Mouse (Mus musculus): ENCODE measurements around the gene Nmt1. TPM values are rescaled to one million over a fixed set of nuclear protein-coding genes. Genes with fewer than 3 reads are reported as not detected.
A peak's percentile ranks its signal among the peaks of the same experiment; 100 is the strongest.

Gene Nmt1
- polyA plus RNA-seq, 1 experiment from 2014 or later = 60.0 TPM

- DNase-seq (ENCODE audit: low spot score) = no peak
- 90% methylated on average over 10 of the region's 10 CpGs for WGBS
- H3K36me3 ChIP-seq (ENCODE audit: control insufficient read depth, insufficient read depth, low read length) = peaks cover 62% of the 10 kb centered on the region
These were observed 42.4 kb downstream of the Nmt1 start for GRCm38 (mm10) chr11:103070322-103070880.

DNA sequence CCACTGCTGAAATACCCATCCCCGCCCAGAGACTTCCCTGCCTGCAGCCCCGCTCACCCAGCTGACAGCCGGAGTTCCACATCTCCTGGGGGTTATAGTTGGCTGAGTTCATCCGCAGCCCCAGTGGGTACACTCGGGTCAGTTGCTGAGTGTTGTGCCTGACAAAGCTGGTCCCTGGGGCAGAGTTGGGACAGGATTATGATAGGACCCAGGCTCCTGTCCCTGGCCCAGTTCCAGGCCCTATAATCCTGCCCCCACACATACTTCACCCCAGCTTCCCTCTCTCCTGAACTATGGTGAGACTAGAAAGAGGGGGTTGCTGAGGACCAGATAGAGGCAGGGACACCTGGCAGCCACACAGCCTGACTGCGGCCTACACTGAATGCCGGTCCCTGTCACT is 45.7 kb downstream of the Nmt1 start:
- Histone ChIP-seq H3K4me3 (ENCODE audit: low read depth, low read length) (no peak overlapping the region), H3K27me3 (replicated peaks; ENCODE audit: control insufficient read depth, insufficient read depth, low read length) (no peaks in the 10 kb centered on the region), H3K27ac (replicated peaks; ENCODE audit: low read depth, low read length) (no peak overlapping the region), H3K4me1 (ENCODE audit: control insufficient read depth, insufficient read depth, low read length) (no peaks in the 10 kb centered on the region), H3K9me3 (ENCODE audit: control insufficient read depth, low read length) (no peaks in the 10 kb centered on the region), H3K9ac (ENCODE audit: low read depth, low read length) (no peak overlapping the region), H3K4me2 (ENCODE audit: low read depth, low read length) (no peak overlapping the region), H3K36me3 (ENCODE audit: control insufficient read depth, insufficient read depth, low read length) (peaks cover 30% of the 10 kb centered on the region)
- no peak for DNase-seq (ENCODE audit: low spot score)
- ATAC-seq (ENCODE audit: low read depth) = no peak
- WGBS = 90% methylated on average over 7 of the region's 7 CpGs

More at GRCm38 (mm10) chr11:103070322-103070880, 42.4 kb downstream of the Nmt1 start:
- H3K9ac ChIP-seq (ENCODE audit: low read depth, low read length) = no peak overlapping the region
- no peaks in the 10 kb centered on the region for H3K9me3 ChIP-seq (ENCODE audit: control insufficient read depth, low read length)
- ATAC-seq (ENCODE audit: low read depth) = no peak
- H3K4me2 ChIP-seq (ENCODE audit: low read depth, low read length) = no peak overlapping the region
- H3K27me3 ChIP-seq (replicated peaks; ENCODE audit: control insufficient read depth, insufficient read depth, low read length) = no peaks in the 10 kb centered on the region
- no peak overlapping the region for H3K4me3 ChIP-seq (ENCODE audit: low read depth, low read length)
- no peak overlapping the region for H3K27ac ChIP-seq (replicated peaks; ENCODE audit: low read depth, low read length)
- H3K4me1 ChIP-seq (ENCODE audit: control insufficient read depth, insufficient read depth, low read length) = no peaks in the 10 kb centered on the region; the same call in 1 of the 2 replicates

- no peaks in the 10 kb centered on the region for H3K27me3 ChIP-seq (replicated peaks; ENCODE audit: control insufficient read depth, insufficient read depth, low read length)
- H3K4me2 ChIP-seq (ENCODE audit: low read depth, low read length) = no peak overlapping the region
- ATAC-seq (ENCODE audit: low read depth) = no peak
These were observed 46.2 kb downstream of the Nmt1 start for GRCm38 (mm10) chr11:103074121-103074650.

DNA sequence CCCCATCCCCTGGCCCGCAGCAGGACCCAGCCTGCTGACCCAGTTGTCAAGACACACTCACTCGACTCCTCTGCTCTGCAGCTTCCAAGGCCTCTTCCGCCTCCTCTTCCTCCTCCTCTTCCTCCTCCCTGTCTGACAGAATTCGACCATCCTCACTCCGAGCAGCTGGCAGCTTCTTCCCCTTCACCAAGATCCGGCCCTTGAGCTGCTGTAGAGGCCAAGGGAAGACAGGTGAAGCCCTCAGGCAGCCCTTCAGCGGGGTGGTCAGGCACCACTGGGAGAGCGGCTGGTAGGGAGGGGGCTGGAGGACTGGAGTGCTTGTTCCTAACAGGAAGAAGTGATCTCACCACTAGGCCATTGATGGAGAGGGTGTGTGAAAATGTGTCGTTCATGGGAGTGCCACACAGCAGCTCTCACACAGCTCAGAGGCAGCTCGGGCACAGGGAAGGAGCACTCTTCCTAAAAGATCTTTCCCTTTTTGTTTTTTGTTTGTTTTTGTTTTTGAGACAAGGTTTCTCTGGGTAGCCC is 46.9 kb downstream of the Nmt1 start:
- ATAC-seq (ENCODE audit: low read depth) = no peak
- H3K9ac ChIP-seq (ENCODE audit: low read depth, low read length) = 0 out of 2 replicates have a peak overlapping the region, but pooled peaks have one; percentile 1
- H3K36me3 ChIP-seq (ENCODE audit: control insufficient read depth, insufficient read depth, low read length) = peaks cover 18% of the 10 kb centered on the region
- H3K4me2 ChIP-seq (ENCODE audit: low read depth, low read length) = no peak overlapping the region
- 20% methylated on average over 9 of the region's 10 CpGs for WGBS
- H3K4me1 ChIP-seq (ENCODE audit: control insufficient read depth, insufficient read depth, low read length) = no peaks in the 10 kb centered on the region
- no peak overlapping the region for H3K4me3 ChIP-seq (ENCODE audit: low read depth, low read length)
- DNase-seq (ENCODE audit: low spot score) = no peak
- no peak overlapping the region for H3K27ac ChIP-seq (replicated peaks; ENCODE audit: low read depth, low read length)
- no peaks in the 10 kb centered on the region for H3K9me3 ChIP-seq (ENCODE audit: control insufficient read depth, low read length)
- peaks cover 4% of the 10 kb centered on the region for H3K27me3 ChIP-seq (replicated peaks; ENCODE audit: control insufficient read depth, insufficient read depth, low read length)

More at GRCm38 (mm10) chr11:103074121-103074650, 46.2 kb downstream of the Nmt1 start:
- Histone ChIP-seq H3K9ac (ENCODE audit: low read depth, low read length) (0 out of 2 replicates have a peak overlapping the region, but pooled peaks have one; percentile 1), H3K36me3 (ENCODE audit: control insufficient read depth, insufficient read depth, low read length) (peaks cover 24% of the 10 kb centered on the region), H3K4me3 (ENCODE audit: low read depth, low read length) (no peak overlapping the region), H3K9me3 (ENCODE audit: control insufficient read depth, low read length) (no peaks in the 10 kb centered on the region), H3K27ac (replicated peaks; ENCODE audit: low read depth, low read length) (no peak overlapping the region), H3K4me1 (ENCODE audit: control insufficient read depth, insufficient read depth, low read length) (no peaks in the 10 kb centered on the region)
- 58% methylated on average over 10 of the region's 10 CpGs for whole genome bisulfite sequencing
- no peak for DNase-seq (ENCODE audit: low spot score)

- Histone ChIP-seq H3K4me2 (ENCODE audit: low read depth, low read length) (no peak overlapping the region), H3K27me3 (replicated peaks; ENCODE audit: control insufficient read depth, insufficient read depth, low read length) (peaks cover 16% of the 10 kb centered on the region)
- WGBS = 91% methylated on average over 7 of the region's 7 CpGs
These were observed 48.0 kb downstream of the Nmt1 start for GRCm38 (mm10) chr11:103076010-103076409.

DNA sequence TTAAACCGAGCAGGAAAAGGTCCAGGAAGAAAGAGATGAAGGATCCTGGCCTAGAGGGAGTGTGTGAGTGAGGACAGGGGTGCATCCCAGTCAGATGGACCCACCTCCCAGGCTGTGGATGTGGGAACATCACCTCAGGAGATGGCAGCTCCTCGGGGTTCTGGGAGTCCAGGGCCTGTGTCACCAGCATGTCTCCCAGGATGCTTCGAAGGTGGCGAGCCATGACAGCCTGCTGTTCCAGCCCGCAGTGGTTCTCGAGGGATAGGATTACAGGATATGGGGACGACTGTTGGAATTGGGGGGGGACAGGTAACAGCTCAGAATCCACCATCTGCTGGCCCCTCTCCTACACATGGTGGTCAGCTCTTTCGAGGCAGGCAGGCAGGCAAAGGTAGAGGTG is 48.6 kb downstream of the Nmt1 start:
- H3K9ac ChIP-seq (ENCODE audit: low read depth, low read length) = no peak overlapping the region
- H3K4me3 ChIP-seq (ENCODE audit: low read depth, low read length) = no peak overlapping the region
- no peaks in the 10 kb centered on the region for H3K9me3 ChIP-seq (ENCODE audit: control insufficient read depth, low read length)
- peaks cover 8% of the 10 kb centered on the region for H3K4me1 ChIP-seq (ENCODE audit: control insufficient read depth, insufficient read depth, low read length)
- ATAC-seq (ENCODE audit: low read depth) (no peak), DNase-seq (ENCODE audit: low spot score) (no peak)
- H3K27ac ChIP-seq (replicated peaks; ENCODE audit: low read depth, low read length) = no peak overlapping the region
- WGBS = 60% methylated on average over 8 of the region's 8 CpGs
- peaks cover 21% of the 10 kb centered on the region for H3K27me3 ChIP-seq (replicated peaks; ENCODE audit: control insufficient read depth, insufficient read depth, low read length)
- H3K36me3 ChIP-seq (ENCODE audit: control insufficient read depth, insufficient read depth, low read length) = 0 out of 2 replicates have a peak, but pooled peaks cover 5% of the 10 kb centered on the region
- no peak overlapping the region for H3K4me2 ChIP-seq (ENCODE audit: low read depth, low read length)

More at GRCm38 (mm10) chr11:103076010-103076409, 48.0 kb downstream of the Nmt1 start:
- no peak overlapping the region for H3K9ac ChIP-seq (ENCODE audit: low read depth, low read length)
- 0 out of 2 replicates have a peak, but pooled peaks cover 6% of the 10 kb centered on the region for H3K36me3 ChIP-seq (ENCODE audit: control insufficient read depth, insufficient read depth, low read length)
- no peak overlapping the region for H3K4me3 ChIP-seq (ENCODE audit: low read depth, low read length)
- DNase-seq (ENCODE audit: low spot score) (no peak), ATAC-seq (ENCODE audit: low read depth) (no peak)
- H3K27ac ChIP-seq (replicated peaks; ENCODE audit: low read depth, low read length) = no peak overlapping the region
- peaks cover 8% of the 10 kb centered on the region for H3K4me1 ChIP-seq (ENCODE audit: control insufficient read depth, insufficient read depth, low read length)
- H3K9me3 ChIP-seq (ENCODE audit: control insufficient read depth, low read length) = no peaks in the 10 kb centered on the region

DNA sequence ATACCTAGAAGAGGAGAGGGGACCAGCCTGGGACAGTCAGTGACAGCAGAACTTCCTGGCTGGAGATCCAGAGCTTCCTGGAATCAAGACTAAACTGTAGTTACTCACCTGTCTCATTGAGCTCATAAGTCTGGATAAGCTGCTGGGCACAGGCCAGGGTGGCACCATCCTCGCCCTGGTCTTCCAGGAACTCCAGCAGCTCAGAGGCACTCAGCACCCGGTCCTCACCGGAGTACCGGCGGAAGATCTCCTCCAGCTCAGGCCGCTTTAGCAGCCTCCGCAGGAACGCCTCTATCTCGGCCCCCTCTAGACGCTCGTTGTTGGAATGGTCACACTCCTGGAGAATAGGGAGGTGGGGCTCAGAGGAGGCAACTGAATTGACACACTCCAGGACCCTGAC is 50.1 kb downstream of the Nmt1 start:
- Histone ChIP-seq H3K27ac (replicated peaks; ENCODE audit: low read depth, low read length) (no peak overlapping the region), H3K9me3 (ENCODE audit: control insufficient read depth, low read length) (no peaks in the 10 kb centered on the region), H3K4me2 (ENCODE audit: low read depth, low read length) (no peak overlapping the region), H3K9ac (ENCODE audit: low read depth, low read length) (no peak overlapping the region), H3K4me1 (ENCODE audit: control insufficient read depth, insufficient read depth, low read length) (peaks cover 8% of the 10 kb centered on the region), H3K36me3 (ENCODE audit: control insufficient read depth, insufficient read depth, low read length) (no peaks in the 10 kb centered on the region), H3K4me3 (ENCODE audit: low read depth, low read length) (no peak overlapping the region), H3K27me3 (replicated peaks; ENCODE audit: control insufficient read depth, insufficient read depth, low read length) (peaks cover 31% of the 10 kb centered on the region)
- DNase-seq (ENCODE audit: low spot score) (no peak), ATAC-seq (ENCODE audit: low read depth) (no peak)
- 81% methylated on average over 11 of the region's 11 CpGs for WGBS

DNA sequence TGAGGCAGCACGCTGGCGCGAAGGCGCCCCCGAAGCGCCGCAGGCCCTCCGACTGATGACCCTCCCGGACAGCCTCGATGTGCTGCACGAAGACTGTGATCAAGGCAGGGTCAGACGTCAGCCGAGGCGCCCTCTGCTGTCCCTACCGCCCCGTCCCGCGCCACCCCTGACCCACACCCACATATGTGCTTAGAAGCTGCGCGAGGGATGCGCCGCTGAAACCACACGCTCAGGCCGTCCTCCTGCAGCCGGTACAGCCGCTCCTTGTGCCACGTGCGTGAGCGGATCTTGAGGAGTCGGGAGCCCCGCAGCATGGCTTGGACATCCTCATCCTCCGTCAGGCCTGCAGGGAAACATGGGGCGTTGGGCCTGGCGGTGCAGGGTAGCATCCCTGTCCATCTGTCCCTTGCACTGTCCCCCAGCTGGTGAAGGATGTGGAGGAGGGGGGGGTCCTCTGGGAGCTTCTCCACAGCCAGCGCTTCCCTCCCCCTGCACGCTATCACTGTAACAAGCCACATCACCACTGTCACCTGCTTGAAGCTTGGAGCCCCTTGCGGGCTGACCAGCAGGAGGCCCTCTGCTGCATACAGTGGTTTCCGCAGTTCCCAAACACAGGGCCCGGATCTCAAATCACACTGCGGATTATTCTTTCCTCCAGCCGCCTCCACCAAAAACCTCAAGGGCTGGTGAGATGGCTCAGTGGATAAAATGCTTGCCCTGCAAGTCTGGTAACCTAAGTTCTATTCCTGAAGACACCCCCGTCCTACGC is 52.5 kb downstream of the Nmt1 start:
- no peaks in the 10 kb centered on the region for H3K9me3 ChIP-seq (ENCODE audit: control insufficient read depth, low read length)
- no peak overlapping the region for H3K27ac ChIP-seq (replicated peaks; ENCODE audit: low read depth, low read length)
- H3K4me2 ChIP-seq (ENCODE audit: low read depth, low read length) = peak overlapping the region; percentile 54
- ATAC-seq (ENCODE audit: low read depth) (peak; percentile 70), DNase-seq (ENCODE audit: low spot score) (peak; percentile 45)
- peaks cover 8% of the 10 kb centered on the region for H3K4me1 ChIP-seq (ENCODE audit: control insufficient read depth, insufficient read depth, low read length)
- H3K27me3 ChIP-seq (replicated peaks; ENCODE audit: control insufficient read depth, insufficient read depth, low read length) = peaks cover 31% of the 10 kb centered on the region
- peak overlapping the region; percentile 29 for H3K4me3 ChIP-seq (ENCODE audit: low read depth, low read length)
- WGBS = 5% methylated on average over 32 of the region's 43 CpGs
- no peaks in the 10 kb centered on the region for H3K36me3 ChIP-seq (ENCODE audit: control insufficient read depth, insufficient read depth, low read length)
- peak overlapping the region; percentile 40; the same call in 1 of the 2 replicates for H3K9ac ChIP-seq (ENCODE audit: low read depth, low read length)
